Mouse (Mus musculus) urinary bladder, postnatal 25 days (tissue): Measurements from ENCODE around the gene Cyb561d2.
"Not testable (repeated sequence)": the region's sequence is repeated elsewhere in the genome, so short reads cannot be mapped to it uniquely, and the experiment has no call there.

Experiments
- DNase-seq: peaks from one replicate; pipeline ENCODE4 v3.0.0; 2022; ENCODE audit warnings: low spot score

Cyb561d2 gene

GRCm38 (mm10) chr9:107541474-107542351 is at the start of gene Cyb561d2, which contains the start of gene Nprl2:
Cyb561d2 (minus strand) TSS chr9:107542193.
Nprl2 (plus strand) TSS chr9:107542226.
- DNase-seq: peak; percentile 90

- DNase-seq: no peak
Measured at GRCm38 (mm10) chr9:107590773-107591060, 48.7 kb upstream of the Cyb561d2 start.

GRCm38 (mm10) chr9:107590058-107590772 is 48.2 kb upstream of the Cyb561d2 start:
- DNase-seq: no peak

- no peak for DNase-seq
Measured at GRCm38 (mm10) chr9:107587833-107588639, 46.0 kb upstream of the Cyb561d2 start.

- peak; percentile 83 for DNase-seq
Measured at GRCm38 (mm10) chr9:107586974-107587832, 45.2 kb upstream of the Cyb561d2 start, which contains the start of gene Ifrd2. Ifrd2 (plus strand) TSS chr9:107587642.

- no peak for DNase-seq
Measured at GRCm38 (mm10) chr9:107586504-107586903, 44.5 kb upstream of the Cyb561d2 start.

- DNase-seq: no peak
Measured at GRCm38 (mm10) chr9:107583174-107583573, 41.2 kb upstream of the Cyb561d2 start.

- DNase-seq: no peak
Measured at GRCm38 (mm10) chr9:107582509-107583062, 40.6 kb upstream of the Cyb561d2 start.

- no peak for DNase-seq
Measured at GRCm38 (mm10) chr9:107581584-107581983, 39.6 kb upstream of the Cyb561d2 start.

- peak; percentile 75 for DNase-seq
Measured at GRCm38 (mm10) chr9:107580501-107581317, 38.7 kb upstream of the Cyb561d2 start, which contains the start of gene Hyal3. Hyal3 (plus strand) TSS chr9:107580818.

GRCm38 (mm10) chr9:107579023-107579900 is 37.3 kb upstream of the Cyb561d2 start:
- no peak for DNase-seq

- no peak for DNase-seq
Measured at GRCm38 (mm10) chr9:107578587-107578986, 36.6 kb upstream of the Cyb561d2 start, which contains the start of gene Naa80. Naa80 (plus strand) TSS chr9:107578887.

GRCm38 (mm10) chr9:107577871-107578270 is 35.9 kb upstream of the Cyb561d2 start:
- DNase-seq: no peak

- DNase-seq: peak; percentile 68
Measured at GRCm38 (mm10) chr9:107576357-107577107, 34.5 kb upstream of the Cyb561d2 start, which contains the start of gene Hyal1. Hyal1 (plus strand) TSS chr9:107576927.

- no peak for DNase-seq
Measured at GRCm38 (mm10) chr9:107575579-107576356, 33.8 kb upstream of the Cyb561d2 start.

- not testable (repeated sequence) for DNase-seq
Measured at GRCm38 (mm10) chr9:107573774-107574173, 31.8 kb upstream of the Cyb561d2 start.

GRCm38 (mm10) chr9:107572327-107572662 is 30.3 kb upstream of the Cyb561d2 start:
- DNase-seq: no peak
